Mouse (Mus musculus) hindbrain, embryonic 14.5 days (tissue): Measurements from ENCODE around the gene Kmt2c. TPM values are rescaled to one million over a fixed set of nuclear protein-coding genes. Genes with fewer than 3 reads are reported as not detected.

Experiments
- ATAC-seq: fragments of 200-750 bp; cut with Nextera tagmentation; 2 replicates; pipeline ENCODE4 v1.8.0; 2017; ENCODE audit warnings: moderate number of reproducible peaks, mild to moderate bottlenecking, moderate TSS enrichment, moderate library complexity; ENCODE audit not compliant: low FRiP score
- DNase-seq: peaks from one replicate; pipeline ENCODE4 v3.0.0-alpha.2; 2015; ENCODE audit warnings: low spot score
- H3K27ac ChIP-seq: fragments of 300-500 bp; sonication (generic); 2 replicates; pipeline ENCODE4 v1.5.1; 2014; ENCODE audit warnings: mild to moderate bottlenecking, moderate library complexity
- H3K27me3 ChIP-seq: fragments of 300-500 bp; sonication (generic); 2 replicates; pipeline ENCODE4 v1.6.1; 2014; ENCODE audit warnings: mild to moderate bottlenecking, low read length, mixed read lengths; ENCODE audit not compliant: control insufficient read depth, insufficient read depth
- H3K36me3 ChIP-seq: fragments of 300-500 bp; sonication (generic); replicated peaks from 2 replicates; pipeline ENCODE4 v1.6.1; 2014; ENCODE audit not compliant: control insufficient read depth, insufficient read depth
- H3K4me1 ChIP-seq: fragments of 300-500 bp; sonication (generic); replicated peaks from 2 replicates; pipeline ENCODE4 v1.6.1; 2014; ENCODE audit warnings: antibody characterized with exemption, low read length, mixed read lengths; ENCODE audit not compliant: control insufficient read depth, insufficient read depth
- H3K4me2 ChIP-seq: fragments of 300-500 bp; sonication (generic); replicated peaks from 2 replicates; pipeline ENCODE4 v1.6.1; 2014; ENCODE audit warnings: mild to moderate bottlenecking, moderate library complexity
- H3K4me3 ChIP-seq: fragments of 300-500 bp; sonication (generic); replicated peaks from 2 replicates; pipeline ENCODE4 v1.5.1; 2014; ENCODE audit warnings: mild to moderate bottlenecking, low read length
- H3K9ac ChIP-seq: fragments of 300-500 bp; sonication (generic); 2 replicates; pipeline ENCODE4 v1.6.1; 2014
- H3K9me3 ChIP-seq: fragments of 300-500 bp; sonication (generic); 2 replicates; pipeline ENCODE4 v1.6.1; 2016; ENCODE audit warnings: low read length; ENCODE audit not compliant: control insufficient read depth
- WGBS: fragments of 180-500 bp; shearing (Covaris S2); extraction: QIAGEN DNeasy Blood & Tissue Kit; methylation state at CpG from one replicate; pipeline ENCODE4 v1.1.7; 2014; 5-methylcytosine and 5-hydroxymethylcytosine counted together
- polyA plus RNA-seq: library from polyadenylated mRNA; unstranded; fragments of >200 nt; fragmentation: Nextera tagmentation; extraction: Ambion mirVana; gene quantifications from 2 replicates; pipeline ENCODE4 v1.2.1, GENCODE M21; 2014

The Kmt2c gene
- polyA plus RNA-seq, 1 experiment from 2014 or later, result 26.8 TPM

GRCm38 (mm10) chr5:25331322-25331721 lies 167.3 kb downstream of the Kmt2c start:
- H3K9ac ChIP-seq, result no peak overlapping the region
- no peaks in the 10 kb centered on the region for H3K27me3 ChIP-seq
- no peaks in the 10 kb centered on the region for H3K4me1 ChIP-seq
- peaks cover 44% of the 10 kb centered on the region for H3K36me3 ChIP-seq
- DNase-seq, result no peak
- H3K4me3 ChIP-seq, result no peak overlapping the region
- no peak overlapping the region for H3K4me2 ChIP-seq
- no peak overlapping the region for H3K27ac ChIP-seq
- no peak for ATAC-seq
- WGBS, result 95% methylated on average over 2 of the region's 2 CpGs
- no peaks in the 10 kb centered on the region for H3K9me3 ChIP-seq

GRCm38 (mm10) chr5:25313881-25314280 lies 184.7 kb downstream of the Kmt2c start:
- Histone ChIP-seq H3K27ac (no peak overlapping the region), H3K9ac (no peak overlapping the region), H3K4me1 (no peaks in the 10 kb centered on the region), H3K36me3 (peaks cover 79% of the 10 kb centered on the region), H3K27me3 (no peaks in the 10 kb centered on the region), H3K4me2 (no peak overlapping the region), H3K9me3 (no peaks in the 10 kb centered on the region), H3K4me3 (no peak overlapping the region)
- WGBS, result 90% methylated on average over 6 of the region's 6 CpGs
- DNase-seq (no peak), ATAC-seq (no peak)

GRCm38 (mm10) chr5:25310226-25310625 lies 188.4 kb downstream of the Kmt2c start:
- H3K9ac ChIP-seq, result no peak overlapping the region
- no peak overlapping the region for H3K4me3 ChIP-seq
- no peak overlapping the region for H3K4me2 ChIP-seq
- WGBS, result 96% methylated on average over 2 of the region's 2 CpGs
- no peak for ATAC-seq
- H3K36me3 ChIP-seq, result peaks cover 66% of the 10 kb centered on the region
- no peak for DNase-seq
- H3K27me3 ChIP-seq, result no peaks in the 10 kb centered on the region
- no peaks in the 10 kb centered on the region for H3K9me3 ChIP-seq
- H3K27ac ChIP-seq, result no peak overlapping the region
- H3K4me1 ChIP-seq, result no peaks in the 10 kb centered on the region

GRCm38 (mm10) chr5:25296830-25297229 lies 201.8 kb downstream of the Kmt2c start:
- H3K4me1 ChIP-seq, result no peaks in the 10 kb centered on the region
- DNase-seq (no peak), ATAC-seq (no peak)
- H3K9me3 ChIP-seq, result no peaks in the 10 kb centered on the region
- H3K9ac ChIP-seq, result no peak overlapping the region
- H3K4me2 ChIP-seq, result no peak overlapping the region
- 60% methylated on average over 3 of the region's 3 CpGs for WGBS
- no peak overlapping the region for H3K27ac ChIP-seq
- H3K27me3 ChIP-seq, result no peaks in the 10 kb centered on the region
- peaks cover 62% of the 10 kb centered on the region for H3K36me3 ChIP-seq
- H3K4me3 ChIP-seq, result no peak overlapping the region

- no peaks in the 10 kb centered on the region for H3K4me1 ChIP-seq
- H3K4me3 ChIP-seq, result no peak overlapping the region
- no peaks in the 10 kb centered on the region for H3K9me3 ChIP-seq
- H3K36me3 ChIP-seq, result peaks cover 98% of the 10 kb centered on the region
- no peaks in the 10 kb centered on the region for H3K27me3 ChIP-seq
- H3K9ac ChIP-seq, result no peak overlapping the region
- DNase-seq (no peak), ATAC-seq (no peak)
- no peak overlapping the region for H3K27ac ChIP-seq
- 99% methylated on average over 13 of the region's 13 CpGs for WGBS
- H3K4me2 ChIP-seq, result no peak overlapping the region
Observed at GRCm38 (mm10) chr5:25283988-25284387, 214.6 kb downstream of the Kmt2c start.

- no peak overlapping the region for H3K4me2 ChIP-seq
- H3K4me1 ChIP-seq, result no peaks in the 10 kb centered on the region
- H3K4me3 ChIP-seq, result no peak overlapping the region
- peaks cover 91% of the 10 kb centered on the region for H3K36me3 ChIP-seq
- no peak overlapping the region for H3K9ac ChIP-seq
- WGBS, result 87% methylated on average over 6 of the region's 6 CpGs
- DNase-seq (no peak), ATAC-seq (no peak)
- no peak overlapping the region for H3K27ac ChIP-seq
- no peaks in the 10 kb centered on the region for H3K27me3 ChIP-seq
- H3K9me3 ChIP-seq, result no peaks in the 10 kb centered on the region
Observed at GRCm38 (mm10) chr5:25276365-25276764, 222.2 kb downstream of the Kmt2c start.

GRCm38 (mm10) chr5:25275629-25276028 lies 223.0 kb downstream of the Kmt2c start:
- Histone ChIP-seq H3K4me2 (no peak overlapping the region), H3K36me3 (peaks cover 90% of the 10 kb centered on the region), H3K9ac (no peak overlapping the region), H3K27me3 (no peaks in the 10 kb centered on the region), H3K4me1 (no peaks in the 10 kb centered on the region), H3K4me3 (no peak overlapping the region), H3K27ac (no peak overlapping the region), H3K9me3 (no peaks in the 10 kb centered on the region)
- WGBS, result 92% methylated on average over 10 of the region's 10 CpGs
- no peak for DNase-seq
- no peak for ATAC-seq

- no peak for DNase-seq
- Histone ChIP-seq H3K4me1 (no peaks in the 10 kb centered on the region), H3K9me3 (no peaks in the 10 kb centered on the region), H3K27ac (no peak overlapping the region), H3K36me3 (peaks cover 90% of the 10 kb centered on the region), H3K4me2 (no peak overlapping the region), H3K4me3 (no peak overlapping the region), H3K9ac (no peak overlapping the region), H3K27me3 (no peaks in the 10 kb centered on the region)
- ATAC-seq, result no peak
- WGBS, result 96% methylated on average over 4 of the region's 4 CpGs
Observed at GRCm38 (mm10) chr5:25268258-25268888, 230.2 kb downstream of the Kmt2c start.

GRCm38 (mm10) chr5:25262266-25262665 lies 236.3 kb downstream of the Kmt2c start:
- DNase-seq (no peak), ATAC-seq (no peak)
- Histone ChIP-seq H3K4me1 (no peaks in the 10 kb centered on the region), H3K4me2 (no peak overlapping the region), H3K4me3 (no peak overlapping the region), H3K9me3 (no peaks in the 10 kb centered on the region), H3K9ac (no peak overlapping the region), H3K27me3 (no peaks in the 10 kb centered on the region), H3K27ac (no peak overlapping the region), H3K36me3 (peaks cover 94% of the 10 kb centered on the region)
- WGBS, result 87% methylated on average over 7 of the region's 7 CpGs

GRCm38 (mm10) chr5:25261452-25261851 lies 237.1 kb downstream of the Kmt2c start:
- peaks cover 94% of the 10 kb centered on the region for H3K36me3 ChIP-seq

More at GRCm38 (mm10) chr5:25261452-25261851, 237.1 kb downstream of the Kmt2c start:
- Histone ChIP-seq H3K4me1 (no peaks in the 10 kb centered on the region), H3K27me3 (no peaks in the 10 kb centered on the region), H3K27ac (no peak overlapping the region), H3K9me3 (no peaks in the 10 kb centered on the region), H3K4me3 (no peak overlapping the region), H3K4me2 (no peak overlapping the region), H3K9ac (no peak overlapping the region)
- 85% methylated on average over 6 of the region's 6 CpGs for WGBS
- DNase-seq (no peak), ATAC-seq (no peak)
